Mouse (Mus musculus) heart, postnatal 4 days (tissue): Measurements from ENCODE around the gene Tmcc3. TPM values are rescaled to one million over a fixed set of nuclear protein-coding genes. Genes with fewer than 3 reads are reported as not detected.

Source experiments
- DNase-seq: peaks from one replicate; pipeline ENCODE4 v3.0.0; 2021
- total RNA-seq, 2 experiments: library from RNA; stranded (reverse); gene quantifications; 2 replicates each; pipeline ENCODE4 v1.2.3; 2021

Gene Tmcc3
- total RNA-seq, 2 experiments from 2014 or later, result 23.8 to 25.0 TPM

DNA sequence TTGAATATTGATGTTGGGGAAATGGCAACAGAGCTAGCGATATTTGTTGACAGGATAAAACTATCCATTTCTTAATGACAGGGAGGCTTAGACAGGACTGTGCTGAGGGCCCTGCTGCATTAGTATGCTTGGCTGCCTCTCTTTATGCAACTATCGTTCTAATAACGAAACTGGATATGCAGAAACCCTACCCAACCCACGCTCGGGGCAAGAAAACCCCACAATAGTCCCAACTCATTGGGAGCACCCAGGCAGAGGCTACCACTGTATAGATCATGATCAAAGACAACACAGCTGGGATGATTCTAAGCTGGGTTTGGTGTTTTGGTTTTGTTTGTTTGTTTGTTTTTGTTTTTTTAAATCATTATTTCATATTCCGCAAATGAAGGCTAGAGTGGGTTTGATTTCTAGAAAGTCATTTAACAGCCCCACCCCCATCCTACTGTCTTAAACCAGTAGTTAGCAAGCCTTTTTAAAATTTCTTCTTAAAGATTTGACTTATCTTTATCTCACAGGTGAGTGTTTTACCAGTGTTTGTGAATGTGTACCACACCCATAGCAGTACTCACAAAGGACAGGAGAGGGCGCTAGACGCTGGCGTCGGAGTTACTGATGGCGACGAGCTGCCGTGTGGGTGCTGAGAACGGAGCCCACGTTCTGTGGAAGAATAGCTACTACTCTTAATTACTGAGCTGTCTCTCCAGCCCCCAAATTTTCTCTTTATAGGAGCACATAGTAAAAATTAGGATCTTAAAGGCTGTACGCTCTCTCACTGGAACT lies 20.8 kb downstream of the Tmcc3 start:
- no peak for DNase-seq

DNA sequence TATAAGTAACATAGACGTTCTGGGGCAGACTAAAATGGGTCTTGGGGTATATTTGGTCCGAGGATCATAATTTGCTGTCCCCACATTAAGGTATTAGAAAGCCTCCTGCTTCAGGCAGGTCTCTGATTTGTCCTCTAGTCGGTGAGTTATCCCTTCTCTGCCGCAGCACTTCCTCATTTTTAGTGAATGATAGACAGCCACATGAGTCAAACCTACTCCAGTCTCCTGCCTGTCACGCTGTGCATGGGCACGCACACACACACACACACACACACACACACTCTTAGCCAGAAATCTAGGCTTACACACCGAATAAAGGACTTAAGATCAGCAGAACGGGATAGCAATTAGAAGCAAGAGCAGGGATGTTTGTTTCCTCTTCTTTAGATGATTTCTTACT lies 21.6 kb downstream of the Tmcc3 start:
- DNase-seq, result no peak

DNA sequence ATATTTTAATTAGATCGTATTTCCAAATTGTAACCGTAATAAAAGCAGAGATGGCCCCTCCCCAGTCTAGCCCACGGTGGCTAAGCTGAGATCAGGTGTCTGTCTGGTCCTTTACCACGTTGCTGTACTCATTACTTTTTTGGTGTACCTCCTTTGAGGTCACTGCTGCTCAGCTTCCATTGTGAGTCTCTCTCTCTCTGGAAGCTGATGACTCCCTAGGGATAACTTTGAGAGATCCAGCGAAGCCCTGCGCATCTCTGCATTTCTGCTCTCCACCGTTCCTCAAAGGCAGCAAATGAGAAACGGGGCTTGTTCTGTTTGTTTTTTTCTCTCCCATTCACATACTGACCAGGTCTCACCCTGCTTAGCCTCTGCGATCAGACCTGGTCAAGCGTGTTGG lies 23.3 kb downstream of the Tmcc3 start:
- DNase-seq, result no peak

DNA sequence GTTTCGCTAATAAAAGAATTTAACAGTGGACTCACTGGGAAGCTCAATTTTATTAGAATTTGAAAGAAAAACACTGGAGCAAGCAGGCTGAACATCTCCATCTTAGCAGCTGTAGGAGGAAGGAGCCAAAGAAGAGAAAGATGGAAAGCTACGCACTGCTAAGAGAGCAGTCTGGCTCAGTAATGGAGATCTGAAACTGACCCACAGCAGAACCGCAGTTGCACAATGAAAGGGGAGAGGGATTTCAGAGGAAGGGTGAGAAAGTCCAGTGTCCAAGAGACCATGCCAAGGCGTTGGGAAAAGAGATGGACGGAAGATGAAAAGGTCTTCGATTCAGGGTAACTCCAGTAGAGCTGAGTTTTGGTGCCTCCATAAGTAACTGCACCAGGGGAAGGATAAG lies 24.3 kb downstream of the Tmcc3 start:
- no peak for DNase-seq

DNA sequence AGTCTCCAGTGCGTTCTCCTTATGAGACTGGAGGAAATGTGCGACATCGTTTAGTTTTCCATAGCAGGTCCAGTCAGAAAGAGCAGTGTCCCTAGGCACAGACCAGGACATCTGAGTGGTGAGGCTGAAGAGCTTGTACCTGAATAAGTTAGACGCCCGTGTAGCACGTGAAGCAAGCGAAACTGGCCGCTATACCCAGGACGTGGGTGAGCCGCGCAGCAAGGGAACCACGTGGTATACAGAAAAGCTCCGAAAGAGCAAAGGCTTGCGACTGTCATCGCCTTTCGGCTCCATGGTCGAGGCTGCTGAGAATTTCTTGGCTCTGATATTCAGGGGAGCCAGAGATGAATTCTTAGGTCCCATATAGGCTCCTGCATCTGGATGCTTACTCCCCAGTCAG lies 29.8 kb downstream of the Tmcc3 start:
- no peak for DNase-seq

DNA sequence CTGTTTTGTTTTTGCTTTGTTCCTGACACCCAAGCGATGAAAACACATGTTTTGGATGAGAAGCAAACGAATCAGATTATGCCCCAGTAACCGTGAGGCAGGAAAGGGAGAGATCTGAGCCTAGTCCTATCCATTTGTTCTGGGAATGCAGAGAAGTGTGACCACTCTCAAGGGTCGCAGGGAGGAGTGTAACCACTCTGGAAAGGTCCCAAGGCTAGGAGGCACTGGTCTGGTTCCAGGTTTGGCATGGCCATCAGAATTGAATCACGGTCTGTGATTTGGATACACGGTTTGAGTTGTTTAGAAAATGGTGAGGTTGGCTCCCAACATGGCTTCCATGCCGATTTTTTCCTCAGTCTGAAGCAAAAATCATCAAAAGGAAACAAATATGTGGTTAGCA lies 30.5 kb downstream of the Tmcc3 start:
- DNase-seq, result no peak

DNA sequence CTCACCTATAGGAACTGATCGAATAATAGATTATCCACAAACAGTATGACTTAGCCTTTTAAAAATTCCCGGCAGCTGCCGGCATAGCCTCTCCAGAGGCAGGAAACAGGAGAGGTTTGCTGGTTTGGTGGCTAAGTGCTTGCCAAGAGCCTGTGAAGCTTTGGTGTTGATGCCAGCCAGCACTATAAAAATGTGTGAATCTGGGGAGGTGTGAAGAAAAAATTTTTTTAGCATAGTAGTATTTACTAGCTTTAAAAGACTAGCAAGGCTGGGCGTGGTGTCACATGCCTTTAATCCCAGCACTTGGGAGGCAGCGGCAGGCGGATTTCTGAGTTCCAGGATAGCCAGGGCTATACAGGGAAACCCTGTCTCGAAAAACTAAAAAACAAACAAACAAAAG lies 31.8 kb downstream of the Tmcc3 start:
- no peak for DNase-seq

DNA sequence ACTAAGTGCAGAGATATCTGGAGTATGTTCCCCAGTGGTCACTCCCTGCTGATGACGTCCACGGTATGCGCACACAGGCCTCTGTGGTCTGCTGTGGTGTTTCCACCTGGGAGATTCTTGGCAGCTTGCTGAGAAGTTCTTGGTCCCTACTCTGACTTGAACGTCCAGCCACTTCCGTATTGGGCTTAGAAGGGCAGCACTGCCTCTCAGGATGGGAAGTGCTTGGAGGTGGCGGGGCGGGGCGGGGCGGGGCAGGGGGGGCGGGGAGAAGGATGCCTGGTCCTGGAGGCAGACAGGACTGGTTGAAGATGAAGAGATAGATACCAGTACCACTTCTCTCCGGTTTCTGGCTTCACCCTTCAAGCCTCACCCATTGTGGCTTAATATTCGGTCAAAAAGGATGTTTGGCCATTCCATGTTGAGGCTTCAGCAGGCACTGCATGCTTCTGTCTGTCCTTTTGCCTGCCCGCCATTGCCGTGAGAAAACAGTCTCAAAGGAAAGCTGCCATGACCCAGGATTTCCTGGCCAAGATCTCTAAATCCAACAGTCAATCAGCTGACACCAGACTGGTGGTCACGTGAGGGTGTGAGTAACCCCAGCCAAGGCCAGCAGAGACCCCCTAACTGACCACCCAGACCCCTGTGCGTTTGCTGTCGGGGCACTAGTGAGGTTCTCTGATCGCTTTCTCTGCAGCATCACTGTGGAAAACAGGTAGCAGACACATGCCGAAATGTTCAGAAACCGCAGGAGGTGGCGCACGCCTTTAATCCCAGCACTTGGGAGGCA lies 33.1 kb downstream of the Tmcc3 start:
- DNase-seq, result no peak

DNA sequence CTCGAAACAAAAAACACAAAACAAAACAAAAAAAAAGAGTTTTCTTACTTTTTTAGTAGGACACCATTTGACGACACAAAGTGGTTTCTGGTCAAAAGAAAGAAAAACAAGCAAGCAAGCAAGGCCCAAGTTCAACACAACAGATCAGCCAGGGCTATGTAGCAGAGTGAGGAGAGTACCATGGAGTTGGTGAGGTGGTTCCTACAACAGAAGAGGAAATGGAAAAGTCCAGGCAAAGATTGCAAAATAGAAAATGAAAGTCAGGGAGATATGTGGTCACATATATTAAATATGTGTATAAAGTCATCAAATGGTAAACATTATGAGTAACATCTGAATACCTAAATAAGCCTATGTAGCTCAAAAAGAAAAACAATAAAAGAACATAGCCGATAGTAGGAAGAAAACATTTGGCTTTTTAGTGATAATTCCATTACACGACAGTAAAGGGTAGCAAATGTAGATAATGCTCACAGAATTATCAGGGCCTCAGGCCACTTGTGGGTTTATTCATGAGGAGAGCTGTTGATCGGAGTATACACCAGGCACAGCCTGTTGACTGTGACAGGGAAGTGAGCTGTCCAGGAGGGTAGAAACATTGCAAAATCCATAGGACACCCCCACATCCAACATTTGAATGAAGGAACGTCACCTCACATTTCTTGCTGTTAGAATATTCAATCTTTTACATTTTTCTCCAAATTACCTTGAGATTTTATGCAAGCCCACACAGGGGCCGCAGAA lies 33.9 kb downstream of the Tmcc3 start:
- DNase-seq, result no peak

DNA sequence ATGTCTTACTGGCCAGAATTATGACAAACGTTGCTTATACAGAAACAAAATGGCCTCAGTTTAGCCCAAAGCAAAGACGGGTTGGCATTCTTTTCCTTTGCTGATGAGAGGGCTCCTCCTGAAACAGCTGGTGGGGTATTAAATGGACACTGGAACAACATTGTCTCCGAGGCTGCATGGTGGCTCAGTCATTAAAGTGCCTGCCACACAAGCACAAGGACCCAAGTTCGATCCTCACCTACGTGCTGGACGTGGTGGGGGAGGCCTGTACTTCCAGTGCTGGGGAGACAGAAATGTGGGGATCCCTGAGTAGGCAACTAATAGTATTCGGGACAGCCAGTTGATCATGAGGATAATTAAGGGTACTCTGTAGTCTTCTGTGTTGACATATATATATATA lies 34.8 kb downstream of the Tmcc3 start:
- DNase-seq, result no peak

DNA sequence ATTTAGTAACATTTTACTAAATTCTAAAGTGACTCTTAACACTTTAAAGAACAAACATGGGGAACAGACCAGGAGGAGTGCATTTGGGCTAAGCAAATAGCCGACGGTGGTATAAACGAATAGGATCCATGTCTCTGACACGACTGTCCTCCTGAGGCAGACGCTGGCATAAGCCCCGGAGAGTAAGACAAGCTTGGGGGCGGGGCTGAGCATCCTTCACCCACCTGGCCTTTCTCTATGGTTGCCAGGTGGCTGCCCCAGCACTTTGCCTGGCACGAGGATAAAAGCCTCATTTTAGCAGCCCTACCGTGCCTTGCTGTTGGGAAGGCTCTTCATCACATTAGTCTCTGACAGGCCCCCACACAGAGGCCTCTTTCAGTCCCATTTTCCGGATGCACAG lies 35.5 kb downstream of the Tmcc3 start:
- DNase-seq, result no peak

DNA sequence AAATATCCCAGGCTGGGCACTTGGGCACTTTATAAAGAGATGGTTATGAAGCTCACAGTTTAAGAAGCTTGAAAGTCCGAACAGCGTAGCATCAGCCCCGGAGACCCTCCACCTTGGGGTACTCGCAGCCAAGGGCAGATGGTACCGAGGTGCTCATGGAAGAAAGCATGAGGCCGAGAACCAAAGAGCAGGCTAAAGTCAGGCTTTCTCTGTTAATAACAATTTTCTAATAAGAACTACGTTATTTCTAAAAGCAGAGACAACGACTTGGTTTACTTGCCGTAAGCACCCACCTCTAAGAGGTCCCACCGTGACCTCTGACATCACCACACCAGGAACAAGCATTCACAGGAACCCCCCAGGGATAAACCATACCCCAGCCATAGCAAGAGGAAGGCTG lies 36.2 kb downstream of the Tmcc3 start:
- DNase-seq, result no peak

DNA sequence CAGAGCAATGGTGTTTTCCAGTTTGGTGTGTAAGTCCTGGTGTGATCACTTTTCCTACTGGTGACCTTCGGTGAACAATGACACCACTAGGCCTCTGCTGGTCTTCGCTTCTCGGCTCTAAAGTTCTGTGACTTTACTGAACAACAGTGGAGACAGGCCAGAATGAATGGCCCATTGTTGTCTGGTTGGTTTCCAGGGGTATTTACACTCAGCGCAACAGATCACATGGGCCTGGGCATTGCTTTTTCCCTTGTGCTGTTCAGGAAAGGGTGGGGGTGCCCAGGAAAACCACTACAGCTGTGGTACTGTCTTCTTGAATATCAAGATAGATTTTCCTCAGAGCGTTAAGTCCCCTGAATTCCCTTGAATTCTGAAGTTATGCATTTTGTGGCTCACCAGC lies 38.5 kb downstream of the Tmcc3 start:
- no peak for DNase-seq

DNA sequence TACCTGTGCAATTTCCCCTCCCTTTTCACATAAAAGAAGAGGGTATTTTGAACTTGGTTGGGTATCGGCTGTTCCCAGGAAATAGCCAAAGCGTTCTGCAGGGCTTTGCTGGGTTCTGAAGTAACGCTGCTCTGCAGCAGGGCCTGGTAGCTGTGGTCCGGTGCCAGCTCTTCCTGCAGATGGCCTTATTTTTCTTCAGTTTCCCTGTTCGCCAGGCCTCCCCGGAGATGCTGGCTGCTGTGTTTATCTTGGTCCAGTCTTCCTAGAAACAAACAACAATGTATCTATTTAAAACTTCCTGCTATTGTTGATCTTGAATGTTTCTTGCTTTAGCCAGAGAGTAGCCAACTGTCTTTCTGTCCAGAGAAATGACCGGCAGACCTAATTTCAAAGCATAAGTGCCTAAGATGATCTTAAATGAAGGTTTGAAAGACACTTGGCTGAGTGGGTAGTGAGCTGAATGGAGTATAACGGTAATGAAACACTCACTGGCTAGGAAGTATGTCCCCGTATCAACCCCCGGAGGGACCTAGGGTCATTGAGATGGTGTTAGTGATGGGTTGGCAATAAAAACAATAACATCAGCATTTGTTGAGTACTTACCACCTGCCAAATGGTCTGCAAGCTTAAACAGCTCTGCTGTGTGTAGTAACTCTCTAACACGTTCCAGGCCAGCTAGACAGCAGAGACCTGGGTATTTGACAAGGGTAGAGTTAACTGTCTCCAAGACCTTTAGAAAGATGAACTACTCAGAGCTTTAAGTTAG lies 39.3 kb downstream of the Tmcc3 start:
- no peak for DNase-seq

DNA sequence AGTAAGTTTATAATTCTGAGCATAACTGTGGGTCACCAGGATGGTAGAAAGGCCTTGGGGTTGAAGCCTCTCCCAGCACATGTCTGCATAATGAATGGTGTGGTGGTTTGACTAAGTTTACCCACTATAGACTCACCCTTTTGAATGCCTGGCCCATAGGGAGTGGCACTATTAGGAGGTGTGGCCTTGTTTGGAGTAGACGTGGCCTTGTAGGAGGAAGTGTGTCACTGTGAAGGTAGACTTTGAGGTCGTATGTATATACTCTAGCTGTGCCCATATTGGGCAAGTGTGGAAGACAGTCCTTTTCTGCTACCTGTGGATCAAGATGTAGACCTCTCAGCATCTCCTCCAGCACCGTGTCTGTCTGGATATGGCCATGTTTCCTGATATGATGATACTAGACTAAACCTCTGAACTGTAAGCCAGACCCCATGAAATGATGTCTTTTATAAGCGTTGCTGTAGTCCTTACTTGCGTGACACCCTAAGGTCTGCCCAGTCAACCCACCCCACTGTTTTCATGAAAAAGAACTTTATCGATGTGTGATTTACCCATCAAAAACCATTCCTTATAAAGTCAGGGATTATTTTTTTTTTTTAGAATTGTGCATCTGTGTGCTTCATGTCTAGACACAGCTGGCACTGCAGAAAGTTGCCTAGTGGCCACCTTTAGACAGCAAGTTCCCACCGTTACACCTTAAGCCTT lies 40.6 kb downstream of the Tmcc3 start:
- no peak for DNase-seq

DNA sequence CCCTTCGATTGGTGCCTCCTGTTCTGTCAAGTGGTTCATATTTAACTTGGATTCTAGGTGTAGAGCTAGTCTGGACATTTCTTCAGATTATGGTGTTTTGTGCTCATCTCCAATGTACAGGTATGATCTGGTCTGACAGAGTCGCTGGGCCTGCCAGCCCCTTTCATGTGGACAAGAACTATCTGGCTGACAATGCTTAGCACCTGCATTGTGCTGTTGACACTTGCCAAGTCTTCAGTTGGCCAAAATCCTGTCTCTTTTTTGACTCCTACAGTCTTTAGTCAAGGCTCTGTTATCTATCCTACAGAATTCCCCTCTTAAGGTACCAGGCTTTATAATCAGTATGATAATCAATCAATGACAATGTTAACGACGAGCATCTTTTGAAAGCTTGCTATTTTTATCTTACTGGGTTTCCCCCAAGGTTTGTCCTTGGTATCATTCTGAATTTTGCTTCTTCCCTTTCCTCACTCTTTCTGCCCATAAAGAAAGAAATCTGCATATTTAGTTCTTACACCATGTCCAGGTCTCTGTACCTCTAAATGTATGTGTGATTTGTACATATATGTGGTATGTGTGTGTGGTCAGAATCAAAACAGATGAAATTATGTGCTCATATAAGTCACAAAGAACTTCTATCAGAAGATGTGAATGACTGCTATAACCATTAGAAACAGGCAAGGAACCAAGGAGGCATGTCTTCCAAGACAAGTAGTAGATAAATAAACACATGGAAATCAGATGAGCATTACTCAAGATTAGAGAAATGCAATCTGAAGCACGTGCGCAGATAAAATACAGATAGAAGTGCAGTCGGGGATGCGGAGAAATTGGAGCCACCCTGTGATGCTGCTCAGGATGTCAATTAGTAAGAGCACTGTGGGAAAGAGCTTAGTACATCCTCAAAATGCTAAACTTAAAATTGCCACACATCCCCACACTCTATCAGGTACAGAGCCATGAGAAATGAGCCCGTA lies 41.4 kb downstream of the Tmcc3 start:
- no peak for DNase-seq

DNA sequence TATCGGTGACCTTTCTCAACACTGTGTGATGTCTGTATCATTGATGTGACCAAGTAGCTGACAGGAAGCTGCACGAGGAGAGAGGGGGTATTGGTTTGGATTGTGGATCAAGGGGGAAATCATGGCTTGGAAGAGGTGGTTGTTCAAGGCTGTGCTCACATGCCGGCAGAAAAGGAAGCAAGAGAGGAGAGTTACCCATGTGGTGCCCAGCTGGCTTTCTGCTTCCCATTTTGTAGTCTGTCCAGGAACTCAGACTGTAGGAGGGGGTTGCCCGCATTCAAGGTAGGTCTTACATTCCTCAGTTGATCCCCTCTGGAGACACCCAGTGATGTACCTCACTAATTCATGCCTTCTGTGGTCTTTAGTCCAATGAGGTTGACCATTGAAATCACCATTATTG lies 42.3 kb downstream of the Tmcc3 start:
- no peak for DNase-seq

DNA sequence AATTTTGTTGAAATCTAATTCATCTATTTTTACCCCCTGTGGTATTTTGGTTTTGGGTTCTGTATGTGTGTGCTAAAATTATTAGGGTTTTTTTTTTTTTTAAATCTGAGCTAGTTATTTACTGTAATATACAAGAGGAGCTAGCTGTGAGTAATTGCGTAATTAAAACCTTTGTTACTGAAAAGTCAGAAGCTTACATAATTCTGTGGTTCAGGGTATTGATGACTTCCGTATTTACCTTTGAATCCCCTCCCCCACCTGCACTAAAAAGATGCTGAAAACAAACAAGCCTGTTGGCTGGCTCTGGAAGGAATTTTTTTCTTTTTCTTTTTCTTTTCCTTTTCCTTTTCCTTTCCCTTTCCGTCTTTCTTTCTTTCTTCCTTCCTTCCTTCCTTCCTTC lies 42.7 kb downstream of the Tmcc3 start:
- DNase-seq, result no peak

DNA sequence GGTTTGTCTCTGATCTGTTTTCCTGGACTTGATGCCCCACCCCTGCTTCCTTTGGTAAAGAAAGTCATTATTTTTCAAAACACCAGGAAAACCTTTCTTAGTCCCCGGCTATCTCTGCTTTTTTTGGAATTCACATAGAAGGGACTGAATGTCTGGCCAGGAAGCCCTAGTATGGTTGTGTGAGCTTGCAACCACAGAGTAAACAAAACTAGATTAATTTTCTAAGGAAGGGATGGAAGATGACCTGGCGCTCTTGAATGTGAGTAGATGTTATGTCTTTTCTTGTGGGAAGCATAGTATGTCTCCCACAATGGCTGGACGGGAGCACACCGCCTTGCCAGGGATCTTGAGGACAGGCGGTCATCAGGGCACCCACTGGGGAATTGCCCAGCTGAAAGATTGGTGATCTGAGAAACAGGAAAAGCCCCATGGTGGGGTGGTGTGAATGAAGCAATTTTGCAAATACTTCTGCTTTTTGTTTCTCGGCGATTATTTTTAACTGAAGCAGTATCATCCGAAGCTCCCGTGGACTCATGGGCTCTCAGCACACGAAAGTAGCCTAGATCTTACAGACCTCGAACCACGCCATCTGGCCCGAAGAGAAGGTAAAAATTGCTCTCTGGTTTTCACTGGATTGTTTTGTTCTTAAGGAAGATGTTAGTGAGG lies 44.9 kb downstream of the Tmcc3 start:
- no peak for DNase-seq

DNA sequence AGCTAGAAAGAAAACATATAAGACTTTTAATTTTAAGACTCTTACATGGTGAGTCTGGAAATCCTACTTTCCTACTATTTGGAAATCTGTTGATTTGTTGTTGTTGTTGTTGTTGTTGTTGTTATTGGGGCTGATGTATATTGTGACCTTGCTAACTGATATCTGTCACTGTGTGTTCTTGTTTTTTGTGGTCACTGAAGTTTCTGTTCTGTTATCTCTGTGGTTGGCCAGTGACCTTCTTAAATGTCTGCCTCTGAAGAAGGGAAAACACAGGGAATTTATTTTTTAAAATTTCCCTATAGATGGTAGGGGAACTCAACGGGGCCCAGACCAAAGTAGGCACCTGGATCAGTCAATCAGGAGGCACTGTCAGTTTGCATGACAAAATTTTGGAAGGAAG lies 48.9 kb downstream of the Tmcc3 start:
- DNase-seq, result no peak
